Mouse (Mus musculus): ENCODE measurements at regions not wholly inside any gene's neighbourhood (a gene's known extent, or its start where the extent isn't known, plus 50 kb on each side); places are given as distances from the start of the nearest gene placed in this dataset.

DNA sequence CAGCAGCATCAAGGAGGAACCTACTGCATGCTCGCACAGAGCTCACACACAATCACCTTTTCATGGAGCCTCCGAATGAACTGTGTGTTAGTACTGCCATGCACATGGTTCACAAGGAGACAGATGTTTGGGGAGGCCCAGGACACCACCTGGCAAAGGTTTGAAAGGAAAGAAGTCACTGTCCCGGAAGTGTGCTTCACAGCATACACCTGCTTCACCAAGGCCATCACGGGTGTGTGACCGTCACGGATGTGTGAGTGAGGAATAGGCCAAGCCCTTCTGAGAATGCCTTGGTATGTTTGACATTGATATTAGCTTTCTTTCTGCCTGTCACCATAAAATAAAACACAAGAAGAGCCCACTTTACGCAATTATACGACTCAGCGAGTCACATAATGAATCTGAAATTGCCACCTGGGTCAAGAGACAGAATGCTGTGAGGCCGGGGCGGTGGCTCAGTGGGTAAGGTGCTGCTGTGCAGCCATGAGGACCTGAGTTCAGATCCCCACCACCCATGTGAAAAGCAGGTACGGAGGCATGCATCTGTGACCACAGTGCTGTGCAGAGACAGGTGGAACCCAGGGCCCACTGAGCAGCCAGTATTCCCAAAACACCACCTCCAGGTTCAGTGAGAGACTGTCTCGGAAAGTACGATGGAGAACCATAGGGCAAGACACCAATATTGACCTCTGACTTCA, 162.3 kb upstream of the Sh3bp4 start:
- Histone ChIP-seq H3K27ac (replicated peaks) (no peak overlapping the region), H3K36me3 (no peaks in the 10 kb centered on the region), H3K4me2 (replicated peaks) (no peak overlapping the region), H3K4me3 (no peak overlapping the region), H3K9me3 (no peaks in the 10 kb centered on the region), H3K4me1 (peaks cover 18% of the 10 kb centered on the region), H3K9ac (replicated peaks) (no peak overlapping the region), H3K27me3 (no peaks in the 10 kb centered on the region)
- WGBS, result 89% methylated on average over 14 of the region's 14 CpGs
- no peak for ATAC-seq (replicated peaks)

GRCm38 (mm10) chr1:88908683-88909082, 161.5 kb upstream of the Sh3bp4 start:
- WGBS, result 83% methylated on average over 8 of the region's 8 CpGs
- Histone ChIP-seq H3K27me3 (no peaks in the 10 kb centered on the region), H3K4me3 (no peak overlapping the region), H3K27ac (replicated peaks) (0 out of 2 replicates have a peak overlapping the region, but pooled peaks have one; percentile 6), H3K4me2 (replicated peaks) (no peak overlapping the region), H3K36me3 (no peaks in the 10 kb centered on the region), H3K4me1 (peaks cover 18% of the 10 kb centered on the region), H3K9me3 (no peaks in the 10 kb centered on the region), H3K9ac (replicated peaks) (no peak overlapping the region)
- ATAC-seq (replicated peaks), result no peak; the same call in 1 of the 2 replicates

GRCm38 (mm10) chr1:88909314-88909713, 160.9 kb upstream of the Sh3bp4 start:
- H3K36me3 ChIP-seq, result no peaks in the 10 kb centered on the region
- no peak for ATAC-seq (replicated peaks)
- no peak overlapping the region for H3K4me2 ChIP-seq (replicated peaks)
- 58% methylated on average over 4 of the region's 4 CpGs for WGBS
- H3K27ac ChIP-seq (replicated peaks), result peak overlapping the region; percentile 65
- no peak overlapping the region for H3K4me3 ChIP-seq
- H3K4me1 ChIP-seq, result peaks cover 18% of the 10 kb centered on the region
- H3K9ac ChIP-seq (replicated peaks), result no peak overlapping the region
- H3K9me3 ChIP-seq, result no peaks in the 10 kb centered on the region
- H3K27me3 ChIP-seq, result no peaks in the 10 kb centered on the region

GRCm38 (mm10) chr1:88909864-88910573, 160.2 kb upstream of the Sh3bp4 start:
- H3K4me3 ChIP-seq, result no peak overlapping the region
- H3K27me3 ChIP-seq, result no peaks in the 10 kb centered on the region
- H3K9me3 ChIP-seq, result no peaks in the 10 kb centered on the region
- H3K4me1 ChIP-seq, result peaks cover 18% of the 10 kb centered on the region
- 0 out of 2 replicates have a peak, but pooled peaks have one; percentile 29 for ATAC-seq (replicated peaks)
- no peak overlapping the region for H3K4me2 ChIP-seq (replicated peaks)
- peak overlapping the region; percentile 65 for H3K27ac ChIP-seq (replicated peaks)
- WGBS, result 18% methylated on average over 6 of the region's 6 CpGs
- no peaks in the 10 kb centered on the region for H3K36me3 ChIP-seq
- no peak overlapping the region for H3K9ac ChIP-seq (replicated peaks)

DNA sequence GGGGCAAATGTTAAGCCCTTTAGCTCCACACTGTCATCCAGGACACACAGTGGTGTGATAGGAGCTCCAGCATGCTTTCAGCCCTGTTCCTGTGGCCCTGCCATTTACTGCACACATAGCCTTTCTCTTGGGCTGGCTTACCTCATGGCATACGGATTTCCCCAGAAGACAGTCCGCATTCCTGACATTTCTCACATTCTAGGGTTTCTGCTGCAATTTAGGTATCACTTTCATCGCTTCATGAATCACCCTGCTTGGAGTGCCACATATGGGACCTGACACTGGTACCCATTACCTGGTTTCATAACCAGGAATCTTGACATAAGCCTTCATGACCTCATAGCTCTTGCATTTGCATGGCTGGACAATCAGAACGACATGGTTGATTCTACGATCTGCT, 158.5 kb upstream of the Sh3bp4 start:
- 93% methylated on average over 5 of the region's 5 CpGs for WGBS
- no peaks in the 10 kb centered on the region for H3K27me3 ChIP-seq

GRCm38 (mm10) chr1:88916531-88917050, 153.6 kb upstream of the Sh3bp4 start:
- Histone ChIP-seq H3K9me3 (no peaks in the 10 kb centered on the region), H3K4me3 (no peak overlapping the region), H3K27ac (replicated peaks) (no peak overlapping the region), H3K9ac (replicated peaks) (no peak overlapping the region), H3K4me2 (replicated peaks) (no peak overlapping the region), H3K27me3 (no peaks in the 10 kb centered on the region), H3K4me1 (no peaks in the 10 kb centered on the region), H3K36me3 (no peaks in the 10 kb centered on the region)
- 57% methylated on average over 4 of the region's 4 CpGs for WGBS
- no peak for ATAC-seq (replicated peaks)

More for the DNA sequence above, 158.5 kb upstream of the Sh3bp4 start:
- Histone ChIP-seq H3K4me3 (no peak overlapping the region), H3K9me3 (no peaks in the 10 kb centered on the region), H3K4me1 (peaks cover 18% of the 10 kb centered on the region), H3K9ac (replicated peaks) (no peak overlapping the region), H3K4me2 (replicated peaks) (no peak overlapping the region), H3K27ac (replicated peaks) (no peak overlapping the region), H3K36me3 (no peaks in the 10 kb centered on the region)
- no peak for ATAC-seq (replicated peaks)

- Histone ChIP-seq H3K9me3 (no peaks in the 10 kb centered on the region), H3K27ac (replicated peaks) (no peak overlapping the region), H3K4me1 (peaks cover 15% of the 10 kb centered on the region), H3K4me3 (no peak overlapping the region), H3K36me3 (no peaks in the 10 kb centered on the region), H3K27me3 (no peaks in the 10 kb centered on the region), H3K4me2 (replicated peaks) (no peak overlapping the region), H3K9ac (replicated peaks) (no peak overlapping the region)
- no peak for ATAC-seq (replicated peaks)
- WGBS, result 70% methylated on average over 2 of the region's 2 CpGs
Observed at GRCm38 (mm10) chr1:88921401-88921800, 148.8 kb upstream of the Sh3bp4 start.

GRCm38 (mm10) chr1:88923791-88924581, 146.2 kb upstream of the Sh3bp4 start:
- no peaks in the 10 kb centered on the region for H3K9me3 ChIP-seq
- H3K4me1 ChIP-seq, result peaks cover 15% of the 10 kb centered on the region
- no peaks in the 10 kb centered on the region for H3K36me3 ChIP-seq
- H3K27me3 ChIP-seq, result no peaks in the 10 kb centered on the region
- peak overlapping the region; percentile 11; the same call in 1 of the 2 replicates for H3K27ac ChIP-seq (replicated peaks)
- no peak overlapping the region for H3K4me2 ChIP-seq (replicated peaks)
- 40% methylated on average over 7 of the region's 7 CpGs for WGBS
- peak; percentile 95 for ATAC-seq (replicated peaks)
- no peak overlapping the region for H3K9ac ChIP-seq (replicated peaks)
- H3K4me3 ChIP-seq, result no peak overlapping the region

GRCm38 (mm10) chr1:88935191-88935590, 135.0 kb upstream of the Sh3bp4 start:
- no peak for ATAC-seq (replicated peaks)
- peaks cover 6% of the 10 kb centered on the region; the same call in 1 of the 2 replicates for H3K4me1 ChIP-seq
- H3K9me3 ChIP-seq, result no peaks in the 10 kb centered on the region
- H3K4me2 ChIP-seq (replicated peaks), result no peak overlapping the region
- no peak overlapping the region for H3K27ac ChIP-seq (replicated peaks)
- no peaks in the 10 kb centered on the region for H3K27me3 ChIP-seq
- no peak overlapping the region for H3K4me3 ChIP-seq
- WGBS, result 91% methylated on average over 1 of the region's 1 CpGs
- no peak overlapping the region for H3K9ac ChIP-seq (replicated peaks)
- no peaks in the 10 kb centered on the region for H3K36me3 ChIP-seq

DNA sequence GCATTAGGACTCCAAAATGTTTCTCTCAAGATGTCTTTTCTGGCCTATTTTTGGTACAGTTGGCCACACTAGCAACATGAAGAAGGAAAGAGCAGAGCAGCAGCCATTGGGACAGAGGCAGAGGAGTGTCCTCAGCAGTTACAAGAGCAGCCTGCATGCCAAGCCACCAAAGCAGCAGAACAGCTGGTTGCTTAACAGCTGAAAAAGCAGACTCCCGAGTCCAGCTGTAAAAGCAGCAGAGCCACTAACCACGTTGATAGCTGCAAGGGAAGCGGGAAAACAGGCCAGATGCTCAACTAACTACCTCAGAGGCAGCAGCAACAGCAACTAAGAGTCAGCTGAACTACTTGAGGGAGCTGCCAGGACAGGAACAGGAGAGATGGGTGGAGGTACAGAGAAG, 134.4 kb upstream of the Sh3bp4 start:
- no peaks in the 10 kb centered on the region for H3K27me3 ChIP-seq
- 83% methylated on average over 3 of the region's 3 CpGs for WGBS
- H3K4me3 ChIP-seq, result no peak overlapping the region
- ATAC-seq (replicated peaks), result no peak
- H3K27ac ChIP-seq (replicated peaks), result no peak overlapping the region
- no peaks in the 10 kb centered on the region for H3K9me3 ChIP-seq
- H3K9ac ChIP-seq (replicated peaks), result no peak overlapping the region
- no peak overlapping the region for H3K4me2 ChIP-seq (replicated peaks)
- H3K4me1 ChIP-seq, result peaks cover 6% of the 10 kb centered on the region; the same call in 1 of the 2 replicates
- H3K36me3 ChIP-seq, result no peaks in the 10 kb centered on the region

GRCm38 (mm10) chr1:88937327-88937726, 132.9 kb upstream of the Sh3bp4 start:
- no peak overlapping the region for H3K9ac ChIP-seq (replicated peaks)
- no peak for ATAC-seq (replicated peaks)
- no peak overlapping the region for H3K4me3 ChIP-seq
- WGBS, result 43% methylated on average over 1 of the region's 1 CpGs
- no peaks in the 10 kb centered on the region for H3K36me3 ChIP-seq
- H3K27me3 ChIP-seq, result no peaks in the 10 kb centered on the region
- no peak overlapping the region for H3K27ac ChIP-seq (replicated peaks)
- no peak overlapping the region for H3K4me2 ChIP-seq (replicated peaks)
- H3K4me1 ChIP-seq, result peaks cover 6% of the 10 kb centered on the region; the same call in 1 of the 2 replicates
- no peaks in the 10 kb centered on the region for H3K9me3 ChIP-seq

DNA sequence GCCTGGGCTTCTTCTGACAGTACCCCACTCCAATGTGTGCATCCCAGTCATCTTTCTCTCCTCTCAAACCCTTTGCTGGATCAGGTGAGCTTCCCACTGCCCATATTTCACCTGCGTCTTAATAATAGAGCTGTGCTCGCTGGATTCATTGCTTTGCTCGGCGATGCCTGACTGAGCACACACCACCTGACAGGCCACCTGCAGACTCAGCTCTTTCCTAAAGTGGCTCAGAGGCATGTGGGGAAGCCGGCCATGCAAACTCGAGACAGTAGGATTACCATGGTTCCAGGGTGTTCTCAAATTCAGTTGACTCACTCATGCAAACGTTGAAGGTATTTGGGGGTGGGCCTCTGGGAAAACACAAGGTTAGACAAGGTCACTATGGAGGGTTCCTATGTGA, 131.8 kb upstream of the Sh3bp4 start:
- WGBS, result 60% methylated on average over 7 of the region's 7 CpGs
- H3K4me3 ChIP-seq, result no peak overlapping the region
- H3K4me1 ChIP-seq, result peaks cover 6% of the 10 kb centered on the region; the same call in 1 of the 2 replicates
- ATAC-seq (replicated peaks), result no peak
- H3K4me2 ChIP-seq (replicated peaks), result no peak overlapping the region
- no peak overlapping the region for H3K9ac ChIP-seq (replicated peaks)
- no peak overlapping the region for H3K27ac ChIP-seq (replicated peaks)
- H3K27me3 ChIP-seq, result no peaks in the 10 kb centered on the region
- H3K9me3 ChIP-seq, result no peaks in the 10 kb centered on the region
- H3K36me3 ChIP-seq, result no peaks in the 10 kb centered on the region

Data from forebrain, embryonic 15.5 days (tissue).